Mouse (Mus musculus): Measurements from ENCODE around the gene Chst11. TPM values are rescaled to one million over a fixed set of nuclear protein-coding genes. Genes with fewer than 3 reads are reported as not detected.

Chst11 gene
- polyA plus RNA-seq (2016; fragmentation: Nextera tagmentation; extraction: Ambion mirVana), result 3.5 and 4.1 TPM in 2 replicates

DNA sequence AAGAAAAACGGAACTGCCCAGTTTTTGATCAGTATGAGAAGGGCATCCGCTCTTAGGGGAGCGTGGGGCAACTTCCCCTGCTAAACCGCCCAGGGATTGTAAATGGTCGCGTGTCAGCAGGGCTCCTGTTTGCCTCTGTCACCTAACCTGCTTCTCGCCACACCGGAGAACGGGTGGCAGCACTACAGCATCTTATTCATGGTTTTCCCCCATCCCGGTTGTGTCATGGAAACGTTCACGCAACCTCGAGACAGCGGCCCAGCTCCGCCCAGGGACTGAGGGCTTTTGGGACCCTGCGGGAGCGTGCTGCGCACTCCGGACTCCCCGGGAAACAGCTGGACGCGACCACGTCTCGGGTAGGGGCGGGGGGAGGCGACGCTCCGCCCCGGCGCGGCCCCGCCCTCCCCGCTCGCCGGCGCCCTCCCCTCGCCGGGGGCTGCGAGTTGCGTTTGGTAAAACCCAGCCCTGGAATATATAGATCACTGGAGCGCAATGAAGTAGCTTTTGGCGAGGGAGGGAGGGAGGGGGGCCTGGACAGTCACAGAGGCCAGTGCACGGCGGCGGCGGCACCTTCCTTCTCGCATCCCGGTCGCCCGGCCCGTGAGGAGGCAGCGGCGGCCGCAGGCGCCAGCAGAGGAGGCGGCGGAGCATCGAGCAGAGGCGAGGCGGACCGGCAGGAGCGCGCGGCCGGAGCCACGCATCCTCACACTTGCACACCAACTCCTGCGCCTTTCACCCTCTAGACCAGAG, at the start of gene Chst11:
Gene Chst11 (plus strand): TSS at position 549 of the 750 bp plus-strand sequence.
- Histone ChIP-seq H3K4me2 (peak within 1 kb of the TSS; percentile 91), H3K36me3 (no peaks in the 10 kb centered on the region), H3K27me3 (replicated peaks) (peaks cover 39% of the 10 kb centered on the region), H3K9me3 (replicated peaks) (no peaks in the 10 kb centered on the region), H3K4me3 (peak within 1 kb of the TSS; percentile 69), H3K27ac (ENCODE audit: poor library complexity, severe bottlenecking) (peak within 1 kb of the TSS; percentile 73), H3K4me1 (replicated peaks) (peaks cover 24% of the 10 kb centered on the region), H3K9ac (peak within 1 kb of the TSS; percentile 79)
- ATAC-seq (ENCODE audit: insufficient number of reproducible peaks, low FRiP score), result peak; percentile 89
- under 1% methylated on average over 66 of the region's 67 CpGs for WGBS

DNA sequence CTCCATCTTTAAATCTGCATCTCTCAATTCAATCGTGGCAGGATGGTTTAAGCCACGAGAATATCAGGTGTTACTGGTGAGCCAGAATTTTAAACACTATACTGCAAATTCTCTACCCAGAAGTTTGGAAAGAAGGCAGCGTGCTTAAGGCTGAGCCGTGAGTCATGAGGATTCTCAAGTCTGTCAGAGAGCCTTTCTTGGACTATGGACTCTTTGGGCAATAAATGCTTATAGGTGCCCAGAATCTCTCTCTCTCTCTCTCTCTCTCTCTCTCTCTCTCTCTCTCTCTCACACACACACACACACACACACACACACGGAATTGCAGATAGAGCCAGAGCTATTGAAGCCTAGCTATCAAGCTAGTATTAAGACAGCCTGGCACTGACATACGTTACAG, 49.5 kb upstream of the Chst11 start:
- no peaks in the 10 kb centered on the region for H3K36me3 ChIP-seq
- H3K4me3 ChIP-seq, result no peak overlapping the region
- no peak overlapping the region for H3K9ac ChIP-seq
- H3K27me3 ChIP-seq (replicated peaks), result no peaks in the 10 kb centered on the region
- H3K9me3 ChIP-seq (replicated peaks), result no peaks in the 10 kb centered on the region
- H3K4me1 ChIP-seq (replicated peaks), result no peaks in the 10 kb centered on the region
- no peak overlapping the region for H3K27ac ChIP-seq (ENCODE audit: poor library complexity, severe bottlenecking)
- WGBS, result 73% methylated on average over 6 of the region's 6 CpGs
- no peak for ATAC-seq (ENCODE audit: insufficient number of reproducible peaks, low FRiP score)
- no peak overlapping the region for H3K4me2 ChIP-seq

DNA sequence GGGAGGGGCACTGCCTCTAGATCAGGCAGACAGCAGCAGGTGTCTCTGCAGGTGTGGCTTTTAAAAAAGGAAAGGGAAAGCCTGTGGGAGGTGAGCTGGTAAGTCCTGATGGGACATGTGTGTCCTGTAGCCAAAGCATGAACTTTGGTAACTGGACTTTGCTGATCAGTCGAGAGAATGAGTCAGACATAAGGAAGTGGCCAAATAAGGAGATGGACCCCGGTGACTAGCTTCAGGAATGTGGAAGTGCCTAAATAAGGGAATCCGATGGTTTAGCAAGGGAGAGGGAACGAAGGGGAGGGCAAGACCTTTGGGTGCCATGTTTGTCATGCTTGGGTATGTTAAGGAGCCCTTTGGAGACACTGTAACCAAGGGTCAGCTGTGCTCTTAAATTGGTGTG, 31.9 kb upstream of the Chst11 start:
- H3K27me3 ChIP-seq (replicated peaks), result no peaks in the 10 kb centered on the region
- H3K36me3 ChIP-seq, result no peaks in the 10 kb centered on the region
- 69% methylated on average over 4 of the region's 4 CpGs for WGBS
- no peak for ATAC-seq (ENCODE audit: insufficient number of reproducible peaks, low FRiP score)
- H3K4me2 ChIP-seq, result no peak overlapping the region
- H3K9me3 ChIP-seq (replicated peaks), result peaks cover 4% of the 10 kb centered on the region
- H3K27ac ChIP-seq (ENCODE audit: poor library complexity, severe bottlenecking), result no peak overlapping the region
- peaks cover 6% of the 10 kb centered on the region; the same call in 1 of the 2 replicates for H3K4me1 ChIP-seq (replicated peaks)
- H3K9ac ChIP-seq, result no peak overlapping the region
- no peak overlapping the region for H3K4me3 ChIP-seq

DNA sequence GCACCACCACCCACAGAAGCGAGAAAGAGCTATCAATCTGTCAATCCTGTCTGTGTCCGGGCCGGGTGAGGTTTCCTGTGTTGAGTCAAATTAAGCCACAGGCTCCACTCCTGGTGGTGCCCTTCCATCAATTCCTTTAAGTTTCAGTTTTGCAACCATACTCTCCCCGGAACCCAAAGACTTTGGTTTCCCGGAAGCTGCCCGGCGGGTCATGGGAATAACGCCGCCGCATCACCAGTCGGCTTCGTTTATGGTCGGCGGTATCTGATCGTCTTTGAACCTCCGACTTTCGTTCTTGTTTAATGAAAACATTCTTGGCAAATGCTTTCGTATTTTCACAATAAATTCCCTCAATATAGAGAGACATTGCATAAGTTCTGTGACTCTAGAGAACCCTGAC, 30.2 kb upstream of the Chst11 start:
- H3K27me3 ChIP-seq (replicated peaks), result no peaks in the 10 kb centered on the region
- no peak overlapping the region for H3K4me2 ChIP-seq
- no peak overlapping the region for H3K4me3 ChIP-seq
- H3K36me3 ChIP-seq, result no peaks in the 10 kb centered on the region
- no peak overlapping the region for H3K27ac ChIP-seq (ENCODE audit: poor library complexity, severe bottlenecking)
- no peaks in the 10 kb centered on the region for H3K4me1 ChIP-seq (replicated peaks)
- H3K9ac ChIP-seq, result no peak overlapping the region
- peaks cover 4% of the 10 kb centered on the region for H3K9me3 ChIP-seq (replicated peaks)
- ATAC-seq (ENCODE audit: insufficient number of reproducible peaks, low FRiP score), result 0 out of 2 replicates have a peak, but pooled peaks have one; percentile 64
- WGBS, result 94% methylated on average over 18 of the region's 18 CpGs

DNA sequence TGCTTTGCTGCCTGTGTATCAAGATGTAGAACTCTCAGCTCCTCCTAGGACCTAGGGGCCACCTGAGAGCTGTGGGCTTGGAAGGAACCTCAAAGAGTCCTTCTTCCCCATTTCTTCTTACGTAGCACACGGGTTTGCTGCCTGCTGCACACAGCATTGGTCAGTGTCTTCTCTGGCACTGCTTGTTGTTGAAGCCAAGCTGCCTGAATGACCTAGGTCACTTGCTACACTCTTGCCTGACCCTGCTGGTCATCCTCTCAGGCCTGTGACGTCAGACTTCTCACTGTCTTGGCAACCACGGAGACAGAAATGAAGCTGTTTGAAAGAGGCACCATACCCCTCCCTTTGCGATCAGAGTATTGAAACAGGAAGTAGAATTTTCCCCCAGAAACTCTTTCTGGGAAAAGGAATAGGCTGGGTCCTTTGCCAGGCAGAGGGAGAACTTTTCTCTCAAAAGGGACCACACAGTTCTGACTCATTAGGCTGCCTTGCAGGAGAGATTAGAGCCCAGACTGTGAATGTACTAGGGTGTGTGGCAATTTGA, 27.0 kb upstream of the Chst11 start:
- Histone ChIP-seq H3K4me1 (replicated peaks) (no peaks in the 10 kb centered on the region), H3K27ac (ENCODE audit: poor library complexity, severe bottlenecking) (no peak overlapping the region), H3K4me3 (no peak overlapping the region), H3K27me3 (replicated peaks) (no peaks in the 10 kb centered on the region), H3K9ac (no peak overlapping the region), H3K36me3 (no peaks in the 10 kb centered on the region), H3K9me3 (replicated peaks) (peaks cover 4% of the 10 kb centered on the region), H3K4me2 (no peak overlapping the region)
- WGBS, result 59% methylated on average over 5 of the region's 5 CpGs
- ATAC-seq (ENCODE audit: insufficient number of reproducible peaks, low FRiP score), result no peak

DNA sequence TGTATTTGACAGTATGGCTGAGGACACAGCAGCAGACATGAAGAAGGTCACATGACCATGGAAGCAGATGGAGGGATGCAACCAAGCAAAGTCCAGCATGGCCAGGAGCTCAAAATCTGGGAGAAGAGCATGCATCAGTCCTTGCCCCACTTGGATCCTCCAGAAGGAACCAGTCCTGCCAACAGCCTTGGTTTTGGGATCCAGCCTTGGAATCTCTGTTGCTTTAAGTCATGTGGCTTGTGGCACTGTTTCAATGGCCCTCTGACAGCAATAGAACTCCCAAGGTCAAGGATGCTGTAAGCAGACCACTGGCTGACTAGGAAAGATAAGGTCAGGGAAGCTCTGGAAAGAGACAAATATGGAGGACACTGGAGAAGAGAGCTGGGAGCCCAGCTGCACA, 26.0 kb upstream of the Chst11 start:
- Histone ChIP-seq H3K27me3 (replicated peaks) (no peaks in the 10 kb centered on the region), H3K4me3 (no peak overlapping the region), H3K9ac (no peak overlapping the region), H3K27ac (ENCODE audit: poor library complexity, severe bottlenecking) (no peak overlapping the region), H3K36me3 (no peaks in the 10 kb centered on the region), H3K4me2 (no peak overlapping the region), H3K4me1 (replicated peaks) (no peaks in the 10 kb centered on the region), H3K9me3 (replicated peaks) (peaks cover 2% of the 10 kb centered on the region)
- no peak for ATAC-seq (ENCODE audit: insufficient number of reproducible peaks, low FRiP score)

DNA sequence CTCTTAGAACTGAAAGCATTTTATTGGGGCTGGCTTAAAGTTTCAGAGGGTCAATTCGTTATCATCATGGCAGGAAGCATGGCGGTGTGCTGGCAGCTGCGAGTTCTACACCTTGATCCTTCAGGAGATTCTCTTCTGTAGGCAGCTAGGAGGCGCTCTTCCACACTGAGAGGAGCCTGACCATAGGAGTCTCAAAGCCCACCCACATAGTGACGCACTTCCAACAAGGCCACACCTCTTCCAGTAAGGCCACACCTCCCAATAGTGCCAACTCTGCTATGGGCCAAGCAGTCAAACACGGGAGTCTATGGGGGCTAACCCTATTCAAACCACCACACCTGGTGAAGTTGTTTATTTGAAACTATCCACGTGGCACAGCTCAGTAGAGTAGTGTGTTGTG, 24.0 kb upstream of the Chst11 start:
- no peak overlapping the region for H3K4me3 ChIP-seq
- 43% methylated on average over 7 of the region's 7 CpGs for WGBS
- H3K27me3 ChIP-seq (replicated peaks), result no peaks in the 10 kb centered on the region
- H3K9me3 ChIP-seq (replicated peaks), result no peaks in the 10 kb centered on the region
- no peaks in the 10 kb centered on the region for H3K36me3 ChIP-seq
- peak; percentile 73 for ATAC-seq (ENCODE audit: insufficient number of reproducible peaks, low FRiP score)
- H3K4me2 ChIP-seq, result no peak overlapping the region
- no peaks in the 10 kb centered on the region for H3K4me1 ChIP-seq (replicated peaks)
- no peak overlapping the region for H3K27ac ChIP-seq (ENCODE audit: poor library complexity, severe bottlenecking)
- H3K9ac ChIP-seq, result no peak overlapping the region

DNA sequence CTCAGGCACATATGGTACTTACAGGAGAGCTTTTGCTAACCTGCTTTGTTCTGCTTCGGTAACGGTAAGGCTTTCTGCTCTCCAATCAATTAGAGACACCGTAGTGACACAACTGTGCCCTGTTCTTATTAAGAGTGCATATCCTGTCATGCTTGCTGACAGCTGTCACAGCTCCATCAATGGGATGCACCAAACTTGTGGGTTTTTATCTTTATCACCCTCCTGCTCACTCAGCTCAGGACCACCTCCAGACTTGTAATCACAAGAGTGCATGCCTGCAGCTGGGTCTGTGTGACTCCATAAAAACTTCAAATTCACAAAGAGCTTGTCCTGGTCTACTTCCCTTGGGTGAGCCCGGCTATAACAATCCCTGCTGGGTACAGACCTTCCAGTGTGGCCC, 23.3 kb upstream of the Chst11 start:
- H3K36me3 ChIP-seq, result no peaks in the 10 kb centered on the region
- H3K27me3 ChIP-seq (replicated peaks), result no peaks in the 10 kb centered on the region
- no peak overlapping the region for H3K4me3 ChIP-seq
- H3K4me2 ChIP-seq, result no peak overlapping the region
- no peak for ATAC-seq (ENCODE audit: insufficient number of reproducible peaks, low FRiP score)
- H3K4me1 ChIP-seq (replicated peaks), result no peaks in the 10 kb centered on the region
- no peak overlapping the region for H3K27ac ChIP-seq (ENCODE audit: poor library complexity, severe bottlenecking)
- H3K9me3 ChIP-seq (replicated peaks), result no peaks in the 10 kb centered on the region
- no peak overlapping the region for H3K9ac ChIP-seq
- 78% methylated on average over 4 of the region's 4 CpGs for WGBS

DNA sequence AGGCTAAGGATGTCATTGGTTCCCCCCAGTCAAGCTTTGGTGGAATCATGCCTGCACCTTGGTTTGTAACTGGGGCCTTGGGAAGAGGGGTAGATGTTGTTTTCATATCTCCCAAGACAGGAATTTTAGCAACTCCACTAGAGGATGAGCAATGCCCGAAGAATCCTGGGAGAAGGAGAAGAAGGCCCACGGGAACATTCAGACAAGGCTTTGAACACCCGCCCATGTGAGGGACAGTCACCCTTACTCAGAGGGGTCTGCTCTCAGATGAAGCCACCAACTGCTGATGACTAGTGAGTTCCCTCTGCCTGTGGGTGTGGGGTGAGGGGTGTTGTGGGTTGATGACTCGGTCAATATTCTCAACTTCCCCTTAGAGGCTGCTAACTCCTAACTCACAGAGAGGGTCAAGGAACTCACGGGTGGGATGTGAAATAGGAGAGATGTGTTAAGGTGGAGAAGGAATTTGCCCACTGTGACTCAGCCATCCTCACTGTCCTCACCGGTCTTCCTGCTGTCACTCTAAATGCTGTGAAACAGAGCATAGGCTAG, 22.8 kb upstream of the Chst11 start:
- Histone ChIP-seq H3K4me3 (no peak overlapping the region), H3K4me1 (replicated peaks) (no peaks in the 10 kb centered on the region), H3K4me2 (no peak overlapping the region), H3K9me3 (replicated peaks) (no peaks in the 10 kb centered on the region), H3K9ac (no peak overlapping the region), H3K36me3 (no peaks in the 10 kb centered on the region), H3K27ac (ENCODE audit: poor library complexity, severe bottlenecking) (no peak overlapping the region), H3K27me3 (replicated peaks) (no peaks in the 10 kb centered on the region)
- WGBS, result 72% methylated on average over 6 of the region's 6 CpGs
- ATAC-seq (ENCODE audit: insufficient number of reproducible peaks, low FRiP score), result no peak

DNA sequence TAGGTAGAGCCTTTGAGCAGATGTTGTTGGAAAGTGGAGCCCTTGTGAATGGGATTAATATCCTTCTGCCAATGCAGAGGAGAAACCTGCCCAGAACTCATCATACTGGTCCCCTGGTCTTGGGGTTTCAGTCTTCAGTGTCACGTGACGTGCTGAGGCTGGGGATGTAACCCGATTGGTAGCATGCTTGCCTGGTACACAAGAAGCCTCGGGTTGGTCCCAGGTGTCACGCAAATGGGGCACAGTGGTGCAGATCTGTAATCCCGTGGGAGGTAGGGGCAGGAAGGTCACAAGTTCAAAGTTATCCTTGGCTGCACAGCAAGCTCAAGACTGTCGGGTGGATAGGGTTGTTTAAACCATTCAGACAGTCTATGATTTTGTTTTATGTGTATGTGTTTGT, 20.8 kb upstream of the Chst11 start:
- no peaks in the 10 kb centered on the region for H3K27me3 ChIP-seq (replicated peaks)
- no peak for ATAC-seq (ENCODE audit: insufficient number of reproducible peaks, low FRiP score)
- 68% methylated on average over 7 of the region's 7 CpGs for WGBS
- no peak overlapping the region for H3K4me3 ChIP-seq
- no peaks in the 10 kb centered on the region for H3K36me3 ChIP-seq
- no peak overlapping the region for H3K9ac ChIP-seq
- no peak overlapping the region for H3K4me2 ChIP-seq
- no peak overlapping the region for H3K27ac ChIP-seq (ENCODE audit: poor library complexity, severe bottlenecking)
- H3K4me1 ChIP-seq (replicated peaks), result peaks cover 4% of the 10 kb centered on the region
- H3K9me3 ChIP-seq (replicated peaks), result no peaks in the 10 kb centered on the region

DNA sequence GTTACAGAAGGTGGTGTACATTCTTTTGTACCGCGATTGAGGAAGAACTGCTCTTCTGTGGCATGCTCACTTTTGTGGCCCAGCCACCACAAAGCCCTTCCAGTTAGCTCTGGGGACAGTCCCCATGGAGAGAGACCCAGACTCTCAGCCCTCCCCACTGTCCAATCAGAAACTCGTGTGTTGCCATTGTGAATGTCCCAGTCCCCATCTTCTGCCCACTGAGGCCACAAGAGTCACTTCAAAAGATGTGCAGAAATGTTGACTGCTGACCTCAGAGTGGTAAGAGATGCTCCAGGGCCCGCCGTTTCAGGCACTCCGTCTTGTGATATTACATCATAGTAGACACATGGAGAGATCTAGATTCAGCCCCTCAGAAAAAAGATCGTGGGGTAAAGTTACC, 18.6 kb upstream of the Chst11 start:
- H3K9ac ChIP-seq, result no peak overlapping the region
- H3K36me3 ChIP-seq, result no peaks in the 10 kb centered on the region
- no peaks in the 10 kb centered on the region for H3K27me3 ChIP-seq (replicated peaks)
- no peak overlapping the region for H3K4me2 ChIP-seq
- peaks cover 17% of the 10 kb centered on the region for H3K4me1 ChIP-seq (replicated peaks)
- H3K27ac ChIP-seq (ENCODE audit: poor library complexity, severe bottlenecking), result no peak overlapping the region
- H3K9me3 ChIP-seq (replicated peaks), result no peaks in the 10 kb centered on the region
- no peak overlapping the region for H3K4me3 ChIP-seq
- 82% methylated on average over 7 of the region's 7 CpGs for WGBS
- ATAC-seq (ENCODE audit: insufficient number of reproducible peaks, low FRiP score), result no peak
